Mouse (Mus musculus): ENCODE measurements around the gene Cgnl1. TPM values are rescaled to one million over a fixed set of nuclear protein-coding genes. Genes with fewer than 3 reads are reported as not detected.

Cgnl1 gene
- polyA plus RNA-seq (2017; shearing (Covaris generic)): not detected

DNA sequence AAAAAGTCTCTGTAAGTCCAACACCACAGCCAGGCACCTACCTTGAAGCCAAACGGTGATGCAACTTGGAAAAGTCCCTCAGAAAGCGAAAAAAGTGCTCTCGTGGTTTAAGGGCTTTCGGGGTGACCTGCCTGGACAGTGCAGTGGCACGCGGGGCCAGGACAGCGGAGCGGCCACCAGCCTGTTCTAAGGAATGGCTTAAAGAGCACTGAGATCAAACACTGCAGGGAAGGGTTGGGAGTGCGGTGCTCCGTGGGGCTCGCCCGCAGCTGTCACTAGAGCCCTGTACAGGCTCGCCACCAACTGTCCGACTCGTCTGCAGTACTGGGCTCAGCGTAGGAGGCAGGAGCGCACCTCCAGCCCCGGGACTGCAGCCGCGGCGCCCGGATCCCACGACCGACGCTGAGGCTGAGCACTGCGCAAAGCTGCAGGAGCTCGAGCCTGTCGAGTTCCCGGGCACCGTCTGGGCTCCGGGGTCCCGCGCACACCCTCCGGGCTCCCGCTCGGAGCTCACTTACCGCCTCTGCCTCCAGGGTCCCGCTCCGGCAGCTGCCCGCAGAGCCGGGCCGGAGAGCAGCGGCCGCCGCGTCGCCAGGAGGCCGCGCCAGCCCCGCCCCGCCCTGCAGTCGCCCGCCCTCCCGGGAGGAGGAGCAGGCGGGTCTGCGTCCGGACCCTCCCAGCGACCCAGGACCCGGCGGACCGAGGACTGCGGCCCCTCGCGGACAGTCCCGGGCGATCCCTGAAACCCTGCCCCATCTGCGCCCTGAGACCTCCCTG is at the start of gene Cgnl1:
TSS of gene Cgnl1 (minus strand) at position 612 of the 777 bp plus-strand sequence.
- ATAC-seq: no peak

DNA sequence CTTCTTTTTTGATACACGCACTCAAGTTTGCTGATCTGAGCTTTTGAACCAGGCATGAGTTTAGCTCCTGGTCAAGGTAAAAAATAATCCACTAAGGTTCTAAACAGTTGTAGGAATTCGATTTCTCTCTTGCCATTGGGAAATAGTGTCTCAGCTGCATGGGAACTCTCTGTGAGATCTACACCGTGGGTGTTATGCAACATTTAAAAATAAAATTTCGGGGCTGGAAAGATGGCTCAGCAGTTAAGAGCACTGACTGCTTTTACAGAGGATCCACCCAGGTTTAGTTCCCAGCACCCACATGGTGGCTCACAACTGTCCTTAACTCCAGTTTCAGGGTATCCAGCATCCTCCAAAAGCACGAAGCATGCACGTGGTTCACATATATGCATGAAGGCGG is 47.1 kb upstream of the Cgnl1 start:
- no peak for ATAC-seq

DNA sequence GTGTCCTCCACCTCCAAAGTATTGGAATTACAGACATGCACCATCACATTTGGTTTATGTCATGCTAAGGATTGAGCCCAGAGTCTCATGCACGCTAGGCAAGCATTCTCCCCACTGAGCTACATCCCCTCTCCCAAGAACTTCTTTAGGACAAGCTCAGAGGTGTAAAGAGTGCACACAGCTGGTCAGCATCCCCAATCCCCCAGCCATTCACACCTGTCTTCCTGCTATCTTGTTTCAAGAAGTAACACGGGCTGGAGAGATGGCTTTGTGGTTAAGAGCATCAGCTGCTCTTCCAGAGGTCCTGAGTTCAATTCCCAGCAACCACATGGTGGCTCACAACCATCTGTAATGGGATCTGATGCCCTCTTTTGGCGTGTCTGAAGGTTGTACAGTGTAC is 44.7 kb upstream of the Cgnl1 start:
- no peak for ATAC-seq

DNA sequence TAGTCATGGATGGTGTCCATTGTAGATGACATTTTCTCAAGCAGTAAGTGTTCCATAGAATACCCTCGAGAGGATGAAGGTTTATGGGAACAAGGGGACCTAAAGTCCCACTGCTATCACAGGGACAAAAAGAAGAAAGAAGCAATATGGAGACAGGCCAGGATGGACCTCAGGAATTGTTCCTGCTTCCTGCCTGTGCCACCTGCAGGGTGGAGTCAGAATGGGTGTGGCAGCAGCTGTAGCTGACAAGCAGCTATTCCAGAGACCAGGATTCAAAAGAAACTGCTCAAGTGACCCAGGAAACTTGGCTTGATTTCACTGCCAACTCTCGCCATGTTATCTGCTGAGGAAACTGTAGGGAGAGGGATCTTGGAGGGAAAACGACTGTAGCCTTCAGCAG is 42.2 kb upstream of the Cgnl1 start:
- ATAC-seq: no peak

DNA sequence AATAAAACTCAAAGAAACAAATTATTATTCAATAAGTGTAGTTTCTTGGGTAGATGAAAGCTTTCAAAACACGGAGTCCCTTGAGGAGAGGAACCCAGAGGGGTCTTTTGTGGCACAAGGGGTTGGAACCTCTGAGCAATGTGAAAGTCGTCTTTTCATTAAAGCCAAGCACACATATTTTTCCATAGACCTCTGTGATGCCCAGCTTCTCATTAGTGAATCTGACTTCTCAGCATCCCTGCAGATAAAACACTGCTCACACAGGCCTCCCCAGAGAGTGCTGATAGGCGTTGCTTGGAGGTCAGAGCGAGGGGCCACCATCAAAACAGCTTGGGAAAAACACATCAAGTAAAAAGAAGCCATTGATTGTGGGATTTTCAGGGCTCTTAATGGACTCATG is 41.5 kb upstream of the Cgnl1 start:
- no peak for ATAC-seq

DNA sequence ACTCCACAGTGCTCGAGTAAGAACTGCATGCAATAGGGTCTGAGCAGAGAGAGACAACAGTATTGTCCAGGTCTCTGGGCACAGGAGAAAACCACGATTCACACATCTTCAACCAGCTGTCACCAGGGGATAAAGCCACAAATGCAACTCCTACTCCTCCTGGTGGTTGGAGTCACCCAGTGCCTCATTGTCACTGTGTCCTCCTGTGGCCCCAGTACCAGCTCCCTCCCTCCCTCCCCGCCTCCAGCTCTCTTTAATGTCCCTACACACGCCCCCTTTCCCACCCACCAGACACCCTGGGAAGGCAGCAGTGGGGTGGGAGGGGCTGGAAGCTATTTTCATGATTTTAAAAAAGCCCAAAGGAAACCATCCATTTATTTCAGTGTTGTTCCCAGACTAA is 41.0 kb upstream of the Cgnl1 start:
- no peak for ATAC-seq

DNA sequence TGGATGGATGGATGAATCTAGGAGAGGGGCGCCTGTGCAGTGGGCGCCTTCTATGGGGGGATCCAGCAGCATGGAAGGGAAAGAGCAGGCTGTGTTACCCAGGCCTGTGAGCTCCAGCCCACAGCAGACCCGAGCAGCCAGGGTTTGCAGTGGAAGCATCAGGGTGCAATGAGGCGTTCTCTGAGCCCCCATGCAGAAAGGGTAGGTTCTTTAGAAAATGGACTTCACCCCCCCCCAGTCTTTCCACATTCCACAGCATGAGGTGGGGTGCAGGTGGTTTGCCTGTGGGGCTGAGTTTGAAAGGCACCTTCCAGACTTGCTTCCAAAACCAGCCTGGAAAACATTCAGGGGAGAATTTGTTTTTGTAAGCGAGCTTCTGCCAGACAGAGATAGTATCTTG is 40.0 kb upstream of the Cgnl1 start:
- ATAC-seq: no peak

DNA sequence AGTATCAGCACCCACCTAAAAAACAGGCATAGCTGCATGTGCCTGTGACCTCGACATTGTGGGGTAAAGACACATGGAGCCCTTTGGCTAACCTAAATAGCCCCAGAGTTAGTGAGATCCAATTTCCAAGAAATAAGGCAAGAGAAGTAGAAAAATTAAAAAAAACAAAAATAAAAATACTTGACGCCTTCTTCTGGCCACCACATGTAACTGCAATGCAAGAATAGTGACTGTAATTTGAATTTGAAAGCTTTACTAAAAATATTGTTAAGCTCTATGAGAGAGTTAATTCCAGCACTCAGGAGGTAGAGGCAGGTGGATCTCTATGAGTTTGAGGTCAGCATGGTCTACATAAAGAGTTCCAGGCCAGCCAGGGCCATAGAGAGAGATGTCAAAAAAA is 39.3 kb upstream of the Cgnl1 start:
- ATAC-seq: no peak

DNA sequence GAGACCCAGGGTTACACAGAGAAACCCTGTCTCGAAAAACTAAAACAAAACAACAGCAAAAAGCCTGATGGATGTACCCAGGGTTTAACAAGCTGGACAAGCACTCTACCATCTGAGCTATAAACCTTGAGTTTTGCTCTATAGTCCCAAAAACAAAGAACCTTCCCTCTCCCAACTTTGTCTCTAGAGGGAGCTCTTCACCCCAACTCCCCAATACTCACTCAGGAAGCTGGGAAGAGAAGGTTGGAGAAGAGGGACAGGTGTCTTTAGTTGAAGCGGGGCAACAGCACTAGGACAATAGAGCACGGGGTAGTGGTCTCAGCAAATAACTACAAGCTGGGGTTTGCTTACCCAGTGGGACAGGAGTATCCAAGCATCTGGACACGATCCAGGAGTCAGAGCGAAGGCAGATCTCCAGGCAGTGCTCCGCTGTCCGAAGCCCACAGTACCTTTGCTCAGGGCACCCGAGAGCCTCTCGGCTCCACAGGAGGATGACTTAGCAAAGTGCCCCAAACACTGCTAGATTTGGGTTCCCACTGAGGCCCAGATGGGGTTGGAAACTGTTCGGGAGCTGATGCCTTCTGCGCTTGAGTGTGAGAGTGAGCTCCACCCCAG is 37.3 kb upstream of the Cgnl1 start:
- no peak for ATAC-seq

DNA sequence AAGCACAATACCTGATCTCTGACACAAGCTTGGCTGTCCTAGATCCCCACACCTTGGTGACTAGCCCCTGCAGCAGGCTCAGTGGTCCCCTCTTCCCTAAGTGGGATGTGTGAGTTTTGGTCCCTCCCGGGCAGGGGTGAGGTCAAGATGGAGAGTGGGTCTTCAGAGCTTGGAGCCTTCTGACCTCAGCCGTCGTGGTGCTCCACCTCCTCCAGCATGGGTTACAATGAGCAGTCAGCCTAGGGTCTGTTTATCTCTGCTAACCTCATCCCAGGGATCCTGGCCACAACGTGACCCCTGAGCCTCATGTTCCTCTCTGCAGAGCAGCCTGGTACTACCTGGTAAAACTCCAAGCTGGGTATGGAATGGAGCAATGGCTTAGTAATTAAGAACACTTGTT is 36.4 kb upstream of the Cgnl1 start:
- no peak for ATAC-seq

DNA sequence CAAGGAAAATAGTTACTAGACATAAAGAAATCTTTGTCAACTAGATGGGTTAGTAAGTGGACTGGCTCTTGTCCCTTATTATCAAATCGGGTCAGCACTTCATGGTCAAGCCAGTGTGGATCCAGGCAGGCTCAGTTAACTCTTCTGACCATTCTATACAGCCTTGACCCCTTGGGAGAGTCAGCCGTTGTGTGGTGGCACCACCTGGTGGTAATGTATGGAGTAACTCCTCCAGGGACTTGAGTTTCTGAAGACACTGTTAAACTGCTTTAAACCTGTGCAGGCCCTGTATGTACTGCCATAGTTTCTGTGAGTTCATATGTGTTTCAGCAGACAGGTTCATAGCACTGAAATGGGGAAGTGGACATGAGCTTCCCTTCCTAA is 35.0 kb upstream of the Cgnl1 start:
- ATAC-seq: no peak

DNA sequence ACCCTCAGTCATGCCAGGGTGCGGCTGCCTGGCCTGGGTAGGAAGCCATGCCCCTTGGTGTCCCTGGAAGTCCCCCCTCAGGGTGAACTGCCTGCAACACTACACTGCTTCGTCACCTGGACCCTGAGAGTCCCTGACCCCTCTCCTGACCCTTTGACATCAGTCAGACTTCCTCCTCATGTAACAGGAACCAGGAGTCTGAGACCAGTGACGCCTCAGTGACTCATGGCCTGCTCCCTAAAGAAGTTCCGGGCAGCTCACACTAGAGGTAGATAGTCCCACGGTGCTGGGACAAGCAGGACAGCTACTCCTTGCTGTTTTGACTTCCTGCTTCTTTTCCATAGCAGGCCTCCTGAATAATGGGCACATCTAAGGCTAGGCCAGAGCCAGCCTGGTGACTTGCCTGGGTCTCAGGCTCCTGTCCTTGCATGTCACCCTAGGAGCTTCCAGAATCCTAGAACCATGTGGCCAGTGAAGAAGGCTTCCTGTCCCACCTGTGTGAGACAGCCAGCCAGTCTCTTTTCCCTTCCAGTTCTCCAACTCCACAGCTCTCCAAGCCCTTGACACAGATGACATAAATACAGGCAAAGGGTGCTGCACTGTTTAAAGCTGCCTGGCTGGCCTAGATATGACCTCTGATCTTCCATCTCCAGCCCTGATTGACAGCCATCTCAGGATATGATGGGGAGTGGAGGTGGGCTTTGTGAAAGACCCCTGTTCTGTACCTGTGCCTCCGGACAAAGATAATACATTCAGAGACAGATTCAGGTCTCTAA is 34.4 kb upstream of the Cgnl1 start:
- ATAC-seq: no peak

DNA sequence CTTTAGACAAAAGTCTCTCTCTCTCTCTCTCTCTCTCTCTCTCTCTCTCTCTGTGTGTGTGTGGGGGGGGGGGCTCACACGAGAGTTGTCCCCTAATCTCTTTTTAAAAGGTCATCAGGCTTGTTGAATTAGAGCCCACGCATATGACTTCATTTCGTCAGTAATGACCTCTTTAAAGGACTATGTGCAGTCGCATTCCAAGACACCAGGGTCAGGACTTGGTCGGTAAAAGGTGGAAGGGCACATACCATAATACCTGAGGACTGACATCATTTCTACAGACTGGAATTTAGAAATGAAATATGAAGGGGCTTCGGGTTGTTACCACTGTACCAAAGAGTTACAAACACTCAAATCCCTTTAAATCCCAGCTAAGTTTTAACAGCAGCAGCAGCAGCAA is 32.7 kb upstream of the Cgnl1 start:
- ATAC-seq: no peak

DNA sequence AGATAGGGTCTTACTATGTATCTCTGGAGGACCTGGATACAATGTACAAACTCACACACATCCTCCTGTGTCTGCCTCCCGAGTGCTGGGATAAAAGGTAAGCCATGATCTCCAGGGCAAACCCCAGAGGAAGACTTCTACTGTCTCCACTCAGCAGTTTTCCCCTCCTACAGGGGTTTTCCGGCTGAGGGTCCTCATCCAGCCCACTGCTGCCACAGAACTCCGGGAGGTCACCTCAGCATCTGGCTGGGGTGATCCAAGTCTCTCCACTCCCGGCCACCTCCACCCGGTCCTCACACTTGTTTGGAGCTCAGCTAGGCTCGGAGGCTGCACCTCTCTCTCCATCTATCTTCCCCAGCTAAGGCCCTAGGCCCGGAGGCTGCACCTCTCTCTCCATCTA is 31.9 kb upstream of the Cgnl1 start:
- no peak for ATAC-seq

DNA sequence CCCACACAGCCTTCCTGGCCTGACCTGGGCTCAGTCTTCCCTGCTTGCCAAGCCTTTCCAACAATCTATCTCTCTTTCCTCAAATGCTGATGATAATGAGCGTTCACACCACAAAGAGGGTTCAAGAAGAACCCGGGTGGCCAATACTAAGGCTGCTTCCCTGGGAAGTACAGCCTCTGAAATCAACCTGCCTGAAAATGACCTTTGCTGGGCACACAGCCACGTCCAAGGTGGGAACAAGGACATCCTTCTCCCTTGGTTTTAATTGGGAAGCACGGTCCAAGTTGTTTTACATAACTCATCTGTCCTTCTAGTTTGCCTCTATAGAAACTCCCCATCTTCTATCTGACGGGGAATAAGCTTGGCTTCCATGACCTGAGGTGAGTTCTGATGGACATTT is 28.2 kb upstream of the Cgnl1 start:
- no peak for ATAC-seq

DNA sequence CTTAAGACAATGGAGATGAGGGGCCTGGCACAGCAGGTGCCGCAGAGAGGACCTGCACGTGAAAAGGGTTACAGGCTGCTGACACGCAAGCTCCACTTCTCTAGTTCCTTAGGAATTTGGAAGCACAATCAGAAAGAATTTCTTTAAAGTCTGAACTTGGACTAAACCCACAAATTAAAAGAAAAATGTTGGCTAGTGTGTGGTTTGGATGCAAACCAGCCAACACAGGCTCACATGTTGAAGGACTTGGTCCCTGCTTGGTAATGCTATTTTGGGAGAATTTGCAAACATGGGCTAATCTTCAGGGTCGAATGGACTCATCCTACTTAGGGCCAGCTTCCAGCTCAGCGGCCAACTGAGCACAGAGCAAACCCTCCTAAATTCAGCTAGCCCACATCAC is 26.8 kb upstream of the Cgnl1 start:
- ATAC-seq: no peak

DNA sequence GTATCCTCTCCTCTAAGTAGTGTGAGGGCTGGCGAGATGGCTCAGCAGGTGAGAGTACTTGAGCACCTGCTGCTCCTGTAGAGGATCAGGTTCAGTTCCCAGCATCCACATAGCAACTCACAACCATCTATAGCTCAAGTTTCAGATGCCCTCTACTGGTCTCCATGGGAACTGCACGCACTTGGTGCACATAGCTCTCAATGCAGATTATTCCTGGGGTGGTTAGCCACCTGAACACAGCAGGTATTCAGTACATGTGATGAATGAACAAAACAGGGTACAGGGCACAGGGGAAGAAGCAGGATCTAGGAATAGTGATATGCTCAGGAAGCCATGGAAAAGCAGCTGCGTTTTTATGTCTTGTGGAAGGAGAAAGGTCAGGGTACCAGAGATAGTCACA is 6.0 kb upstream of the Cgnl1 start:
- no peak for ATAC-seq

DNA sequence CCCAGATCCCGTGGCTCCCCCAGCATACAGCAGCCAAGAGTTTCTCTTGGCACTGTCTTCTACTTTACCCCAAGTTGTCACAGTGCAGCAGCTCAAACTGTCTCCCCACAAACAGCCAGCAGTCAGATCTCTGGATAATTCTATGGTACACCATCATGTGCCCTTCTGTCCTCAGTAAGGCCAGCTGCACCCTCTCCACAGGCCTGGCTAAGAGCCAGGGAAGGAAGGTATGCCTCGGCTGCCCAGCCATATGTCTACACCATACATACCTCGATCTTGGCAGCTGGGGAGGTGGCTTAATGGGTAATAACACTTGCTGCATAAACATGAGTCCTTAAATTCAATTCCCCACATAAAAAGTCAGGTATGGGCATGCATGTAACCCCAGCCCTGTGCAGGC is 4.9 kb upstream of the Cgnl1 start:
- no peak for ATAC-seq

DNA sequence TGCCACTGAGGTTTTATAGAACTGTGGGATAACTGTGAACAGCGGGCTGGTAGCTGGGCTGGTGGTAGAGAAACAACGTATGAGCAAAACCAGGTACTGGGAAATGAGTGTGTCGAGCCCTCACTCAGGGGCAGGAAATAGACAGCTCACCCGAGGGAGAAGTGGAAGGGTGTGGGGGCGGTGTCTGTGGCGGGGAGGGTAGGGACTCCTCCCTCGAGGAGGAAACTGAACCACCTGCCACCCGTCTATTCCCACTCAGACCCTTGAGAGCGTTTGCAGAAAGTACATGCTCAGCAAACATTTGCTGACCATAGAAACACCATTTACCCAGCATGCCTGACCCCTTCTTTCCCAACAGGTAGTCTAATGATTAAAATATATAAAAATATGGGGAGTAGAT is 2.2 kb upstream of the Cgnl1 start:
- ATAC-seq: no peak

DNA sequence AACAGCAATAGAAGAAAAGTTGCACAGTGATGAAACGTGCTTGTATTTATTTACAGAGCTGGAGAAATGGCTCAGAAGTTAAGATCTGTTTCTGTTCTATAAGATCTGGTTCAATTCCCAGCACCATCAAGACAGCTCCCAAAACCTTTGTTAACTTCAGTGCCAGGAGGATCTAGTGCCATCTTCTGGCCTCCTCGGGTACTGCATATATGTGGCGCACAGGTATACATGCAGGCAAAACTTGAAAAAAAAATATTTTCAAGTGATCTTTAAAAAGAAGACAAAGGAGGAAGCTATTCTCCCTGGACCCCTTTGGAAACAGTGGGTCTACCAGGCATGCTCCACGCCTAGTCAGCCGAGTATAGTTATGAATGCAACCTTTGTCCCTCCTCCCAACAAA is 936 bp upstream of the Cgnl1 start:
- ATAC-seq: no peak

DNA sequence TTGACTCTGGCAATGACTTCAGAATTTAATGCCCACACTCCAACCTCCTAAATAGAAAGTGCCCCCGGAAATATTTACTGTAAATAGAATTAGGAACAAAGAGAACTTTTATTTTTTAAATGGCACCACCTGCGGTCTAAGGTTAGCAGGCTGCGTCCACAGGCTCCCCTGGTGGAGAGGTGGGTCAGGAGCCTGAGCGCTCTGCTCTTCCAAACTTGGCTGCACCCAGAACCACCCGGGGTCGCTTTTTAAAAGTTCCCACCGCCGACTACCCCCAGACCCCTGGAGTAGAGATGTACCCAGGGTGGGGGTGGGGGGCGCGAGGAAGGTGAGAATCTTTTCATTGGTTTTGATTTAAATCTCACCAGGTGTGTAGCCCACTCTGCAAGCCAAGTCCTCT is 918 bp downstream of the Cgnl1 start:
- no peak for ATAC-seq

DNA sequence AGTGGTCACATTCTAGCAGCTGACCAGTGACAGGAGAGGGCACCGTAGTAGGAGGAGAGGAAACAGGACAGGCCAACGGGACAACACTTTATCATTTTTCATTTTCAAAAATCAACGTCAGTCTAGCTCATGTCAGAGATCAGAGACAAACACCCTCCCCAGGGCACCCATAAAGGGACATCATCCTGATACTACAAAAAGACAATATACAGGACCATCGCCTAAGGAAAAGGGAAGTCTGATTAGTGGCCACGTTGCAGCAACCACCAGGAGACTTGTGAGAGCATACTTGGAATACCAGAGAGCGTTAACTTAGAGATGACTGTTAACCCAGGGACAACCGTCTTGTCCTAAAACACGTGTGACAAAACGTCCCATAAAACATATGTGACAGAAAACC is 1.7 kb downstream of the Cgnl1 start:
- ATAC-seq: no peak

DNA sequence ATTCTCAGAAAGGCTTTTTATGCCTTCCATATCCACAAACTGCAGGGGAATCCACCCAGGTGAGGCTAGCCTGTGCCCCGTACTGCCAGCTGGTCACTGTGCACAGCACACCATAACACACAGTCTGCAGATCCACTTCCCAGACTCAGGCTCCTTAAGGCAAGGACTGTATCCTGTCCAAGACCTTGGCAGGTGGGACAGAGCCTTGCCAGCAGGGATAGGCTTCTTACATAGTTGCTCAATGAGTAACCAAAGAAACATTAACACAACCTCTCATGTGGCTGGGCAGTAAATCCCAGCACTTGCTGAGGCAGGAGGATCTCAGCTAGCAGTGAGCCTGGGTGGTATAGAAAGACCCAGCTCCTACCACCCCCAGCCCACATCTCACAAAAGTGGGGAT is 3.3 kb downstream of the Cgnl1 start:
- ATAC-seq: no peak

DNA sequence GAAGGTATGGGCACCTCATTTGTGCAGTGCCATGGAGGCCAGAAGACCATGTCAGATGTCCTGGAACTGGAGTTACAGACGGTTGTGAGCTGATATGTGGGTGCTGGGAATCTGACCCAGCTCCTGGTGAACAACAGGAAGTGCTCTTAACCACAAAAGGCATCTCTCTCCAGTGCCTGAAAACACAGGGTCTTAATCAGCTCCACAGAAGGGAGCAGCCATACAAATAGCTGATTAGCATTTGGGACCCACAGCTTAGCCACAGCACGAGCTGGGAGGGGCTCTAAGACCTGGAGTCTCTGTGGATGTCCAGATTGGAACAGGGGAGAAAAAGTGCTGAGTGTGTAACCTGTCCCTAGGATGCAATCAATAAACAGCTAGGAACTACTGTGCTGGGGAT is 4.5 kb downstream of the Cgnl1 start:
- ATAC-seq: no peak

Data from CD4-positive, CD25-positive, alpha-beta regulatory T cell, adult 4 months (primary cell).